9 mouse cellular contexts compared by ENCODE assay signal in the genomic region with DNA sequence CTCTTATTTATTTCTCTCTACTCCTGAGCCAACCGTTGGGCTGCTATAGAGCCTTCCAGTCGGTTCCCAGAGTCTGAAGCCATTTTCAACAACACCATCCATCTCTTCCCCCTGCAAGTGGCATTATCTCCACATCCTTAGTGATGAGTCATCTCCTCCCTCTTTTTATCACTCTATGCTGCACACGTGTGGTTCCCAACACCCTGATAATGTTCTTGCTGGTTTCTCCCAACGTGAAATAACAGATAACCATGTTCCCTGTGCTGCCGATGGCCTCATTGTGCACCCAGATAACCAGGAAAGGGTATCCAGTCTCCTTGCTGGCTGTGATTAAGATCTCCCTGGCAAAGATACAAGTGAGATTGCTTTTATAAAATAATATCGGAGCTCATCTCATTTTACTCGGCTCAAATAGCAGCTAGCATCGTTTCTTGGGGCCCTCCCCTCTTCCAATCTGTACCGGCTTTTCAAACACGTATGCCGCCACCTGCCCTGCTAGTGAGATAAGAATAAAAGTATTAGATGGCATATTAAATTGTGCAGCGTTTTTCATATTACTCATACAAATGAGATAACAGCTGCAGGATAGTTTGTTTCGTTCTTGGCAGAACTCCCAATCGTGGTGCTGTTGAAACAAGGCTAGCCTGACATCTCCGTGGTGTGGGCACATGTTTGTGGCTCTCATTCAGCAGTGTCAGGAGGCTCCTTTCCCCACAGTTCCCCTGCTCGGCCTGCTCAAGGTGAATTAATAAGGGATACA.
A peak's percentile ranks its signal among the peaks of the same experiment; 100 is the strongest.
DNase-seq lines count a peak whose midpoint lies in the region; ATAC-seq and TF ChIP-seq lines count a peak whose summit lies in the region.
"Had no signal": no experiment of that assay in that cellular context is flagged by ENCODE, and none has a peak within 500 bp of the region (broad histone marks: within the 10 kb centered on the region; RNA-seq: fewer than 3 reads in every experiment).

No protein-coding gene starts in this region.

- no peaks in the 10 kb centered on the region for H3K36me3 ChIP-seq in hindbrain, embryonic 15.5 days
- H3K36me3 ChIP-seq in hindbrain, embryonic 16.5 days (ENCODE audit: control insufficient read depth, insufficient read depth, low read length): no peaks in the 10 kb centered on the region
- no peaks in the 10 kb centered on the region for H3K36me3 ChIP-seq in liver, embryonic 13.5 days

- H3K9ac ChIP-seq in hindbrain, embryonic 15.5 days: no peak overlapping the region
- H3K9ac ChIP-seq in hindbrain, embryonic 16.5 days (ENCODE audit: low read depth, low read length): no peak overlapping the region
- H3K9ac ChIP-seq in liver, embryonic 13.5 days: no peak overlapping the region

- ATAC-seq in hindbrain, embryonic 15.5 days (ENCODE audit: low FRiP score, low read depth): no peak
- no peak for ATAC-seq in hindbrain, embryonic 16.5 days
- peak; percentile 55; the same call in 1 of the 2 replicates for ATAC-seq in liver, embryonic 13.5 days (ENCODE audit: low read depth)

- no peak overlapping the region for H3K4me3 ChIP-seq in hindbrain, embryonic 15.5 days
- H3K4me3 ChIP-seq in hindbrain, embryonic 16.5 days (ENCODE audit: low read length): no peak overlapping the region
- H3K4me3 ChIP-seq in liver, embryonic 13.5 days (replicated peaks): no peak overlapping the region

- 0 out of 2 replicates have a peak, but pooled peaks cover 5% of the 10 kb centered on the region for H3K4me1 ChIP-seq in hindbrain, embryonic 15.5 days (replicated peaks)
- H3K4me1 ChIP-seq in hindbrain, embryonic 16.5 days (ENCODE audit: control insufficient read depth, insufficient read depth, low read depth, low read length): 0 out of 2 replicates have a peak, but pooled peaks cover 2% of the 10 kb centered on the region
- H3K4me1 ChIP-seq in liver, embryonic 13.5 days (replicated peaks): no peaks in the 10 kb centered on the region

- peak overlapping the region; percentile 34; the same call in 1 of the 2 replicates for H3K27ac ChIP-seq in hindbrain, embryonic 15.5 days (replicated peaks)
- no peak overlapping the region for H3K27ac ChIP-seq in hindbrain, embryonic 16.5 days (ENCODE audit: low read depth, low read length)
- no peak overlapping the region for H3K27ac ChIP-seq in liver, embryonic 13.5 days

- H3K9me3 ChIP-seq in hindbrain, embryonic 15.5 days: no peaks in the 10 kb centered on the region
- H3K9me3 ChIP-seq in hindbrain, embryonic 16.5 days (ENCODE audit: control insufficient read depth, low read length): no peaks in the 10 kb centered on the region
- H3K9me3 ChIP-seq in liver, embryonic 13.5 days (replicated peaks): no peaks in the 10 kb centered on the region

- TF ChIP-seq CTCF in brain, embryonic 14.5 days (IDR thresholded peaks at IDR 0.05; ENCODE audit: borderline replicate concordance, extremely low read depth, insufficient read depth, insufficient read length): no peak

- no peak overlapping the region for H3K4me2 ChIP-seq in hindbrain, embryonic 15.5 days
- no peak overlapping the region for H3K4me2 ChIP-seq in hindbrain, embryonic 16.5 days (ENCODE audit: low read length)
- H3K4me2 ChIP-seq in liver, embryonic 13.5 days: no peak overlapping the region

- DNase-seq in MN1 (ENCODE audit: low spot score): peak; percentile 51
- peak; percentile 69 for DNase-seq in brain, embryonic 14.5 days (ENCODE audit: low read depth)
- DNase-seq in liver, embryonic 13.5 days: no peak
- no peak for DNase-seq in embryo, embryonic 10.5 days (ENCODE audit: low spot score)
- no peak for DNase-seq in gastrocnemius, adult 8-10 months (ENCODE audit: low spot score in 2 of 2)
- no peak for DNase-seq in B cell, adult 2 months
- DNase-seq: heart, postnatal 14 days had no signal

- no peak for TF ChIP-seq POLR2A in brain, embryonic 14.5 days (IDR thresholded peaks at IDR 0.05; ENCODE audit: borderline replicate concordance, extremely low read depth, insufficient read depth, insufficient read length, poor library complexity, severe bottlenecking)

- 58% methylated on average over 16 of the region's 16 CpGs for WGBS in hindbrain, embryonic 15.5 days
- 53% methylated on average over 16 of the region's 16 CpGs for WGBS in hindbrain, embryonic 16.5 days
- WGBS in liver, embryonic 13.5 days (ENCODE audit: insufficient replicate concordance): 42% methylated on average over 16 of the region's 16 CpGs

- no peaks in the 10 kb centered on the region for H3K27me3 ChIP-seq in hindbrain, embryonic 15.5 days
- H3K27me3 ChIP-seq in hindbrain, embryonic 16.5 days (replicated peaks; ENCODE audit: control insufficient read depth, insufficient read depth, low read length): no peaks in the 10 kb centered on the region
- no peaks in the 10 kb centered on the region for H3K27me3 ChIP-seq in liver, embryonic 13.5 days

Comparison
In these comparisons a context has a peak if more than half of its experiments do, and no peak if none do; other contexts are left out.
1. DNase-seq: peak in MN1 (single experiment) and brain, embryonic 14.5 days (single experiment); none in liver, embryonic 13.5 days (single experiment), embryo, embryonic 10.5 days (single experiment), gastrocnemius, adult 8-10 months (0 of 2) and B cell, adult 2 months (0 of 2).